Mouse (Mus musculus): ENCODE measurements around the gene Poc1b. TPM values are rescaled to one million over a fixed set of nuclear protein-coding genes. Genes with fewer than 3 reads are reported as not detected.

The Poc1b gene
- polyA plus RNA-seq, 1 experiment from 2014 or later: 35.0 TPM

DNA sequence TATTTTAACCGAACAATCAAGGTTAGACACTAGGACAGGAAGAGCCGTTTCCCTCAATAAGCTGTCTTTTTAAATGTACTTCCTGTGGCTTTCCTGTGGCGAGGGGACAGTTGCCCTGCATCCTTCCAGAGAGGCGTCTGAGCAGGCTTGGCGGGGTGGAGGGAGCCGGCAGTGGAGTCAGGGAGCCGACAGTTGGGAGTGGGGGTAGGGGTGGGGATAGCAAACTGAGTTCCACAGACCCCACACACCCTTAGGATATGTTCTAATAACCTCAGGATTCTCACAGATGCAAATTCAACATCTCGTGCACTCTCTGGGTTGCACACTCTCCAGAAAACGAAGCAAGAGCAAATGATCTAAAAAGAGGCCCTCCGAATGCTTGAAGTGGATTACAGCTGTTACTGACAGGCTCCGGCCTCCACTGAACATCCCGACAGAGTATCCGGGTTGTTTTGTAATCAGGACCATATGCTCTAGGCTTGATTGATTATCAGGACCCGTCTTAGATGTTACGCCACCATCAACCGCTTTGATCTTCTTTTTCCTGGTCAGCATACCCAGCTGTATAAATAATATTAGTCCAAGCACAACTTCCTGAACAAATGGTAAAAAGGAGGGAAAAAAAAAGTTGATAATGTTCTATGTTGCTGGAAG is 122.3 kb downstream of the Poc1b start:
- H3K27me3 ChIP-seq (ENCODE audit: poor library complexity, severe bottlenecking): peaks cover 7% of the 10 kb centered on the region; the same call in 1 of the 2 replicates
- H3K4me3 ChIP-seq: peak overlapping the region; percentile 14; the same call in 1 of the 2 replicates
- H3K9me3 ChIP-seq: no peaks in the 10 kb centered on the region
- WGBS: 20% methylated on average over 16 of the region's 16 CpGs
- H3K4me1 ChIP-seq: peaks cover 39% of the 10 kb centered on the region
- DNase-seq (ENCODE audit: extremely low spot score, low spot score): peak; percentile 34
- H3K27ac ChIP-seq: peak overlapping the region; percentile 68
- no peaks in the 10 kb centered on the region for H3K36me3 ChIP-seq (replicated peaks)

DNA sequence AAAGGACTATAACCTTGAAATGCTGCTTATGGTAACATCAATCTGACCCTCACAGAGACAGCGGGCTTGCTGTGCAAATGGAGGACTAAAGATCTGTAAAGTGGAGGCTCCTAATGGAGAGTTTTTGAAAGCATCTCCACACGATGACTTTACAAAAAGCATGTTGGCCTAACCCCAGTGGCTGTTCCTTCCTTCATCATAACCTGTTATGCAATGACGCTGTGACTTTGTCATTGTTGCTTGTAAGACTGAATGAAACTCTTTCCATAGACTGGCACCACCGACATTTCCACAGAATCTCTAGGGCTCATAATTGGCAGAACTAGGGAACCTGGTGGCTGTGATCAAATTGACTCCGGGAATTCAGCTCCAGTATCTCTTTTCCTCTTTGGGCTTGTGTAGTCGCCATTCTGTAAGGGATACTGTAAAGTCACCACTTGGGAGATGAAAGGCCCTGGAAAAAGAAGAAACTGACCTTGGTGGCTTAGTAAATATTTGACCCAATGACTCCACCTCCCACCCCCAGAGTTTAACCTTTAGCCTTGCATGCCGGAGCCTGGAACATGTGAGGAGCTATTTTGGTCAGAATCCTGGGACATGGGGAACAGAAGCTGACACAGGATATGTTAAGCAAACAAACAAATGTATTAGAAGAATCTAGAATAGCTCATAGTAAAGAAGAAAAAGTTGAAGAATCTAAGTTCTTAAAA is 125.8 kb downstream of the Poc1b start:
- H3K9me3 ChIP-seq: no peaks in the 10 kb centered on the region
- H3K4me3 ChIP-seq: no peak overlapping the region
- no peak overlapping the region for H3K27ac ChIP-seq
- H3K36me3 ChIP-seq (replicated peaks): no peaks in the 10 kb centered on the region
- WGBS: 76% methylated on average over 7 of the region's 7 CpGs
- peaks cover 29% of the 10 kb centered on the region for H3K4me1 ChIP-seq
- H3K27me3 ChIP-seq (ENCODE audit: poor library complexity, severe bottlenecking): peaks cover 7% of the 10 kb centered on the region; the same call in 1 of the 2 replicates
- DNase-seq (ENCODE audit: extremely low spot score, low spot score): no peak

DNA sequence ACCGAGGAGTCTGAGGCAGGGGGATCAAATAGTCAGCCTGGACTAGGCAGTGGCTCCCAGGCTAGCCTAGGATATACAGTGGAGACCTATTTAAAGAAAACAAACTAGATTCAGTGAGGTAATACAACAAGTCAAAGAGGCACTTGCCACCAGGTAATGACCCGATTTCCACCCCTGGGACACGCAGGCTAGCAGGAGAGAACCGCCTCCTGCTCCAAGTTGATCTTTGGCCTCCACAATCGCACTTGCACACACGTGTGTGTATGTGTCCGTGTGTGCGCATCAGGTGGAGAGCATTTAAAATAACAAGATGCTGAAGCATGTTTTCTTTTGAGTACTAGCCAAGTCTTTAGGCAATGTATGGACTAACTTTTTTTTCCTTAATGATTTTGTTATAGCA is 127.5 kb downstream of the Poc1b start:
- no peaks in the 10 kb centered on the region for H3K9me3 ChIP-seq
- no peak for DNase-seq (ENCODE audit: extremely low spot score, low spot score)
- no peak overlapping the region for H3K27ac ChIP-seq
- 0 out of 2 replicates have a peak, but pooled peaks cover 4% of the 10 kb centered on the region for H3K27me3 ChIP-seq (ENCODE audit: poor library complexity, severe bottlenecking)
- peaks cover 12% of the 10 kb centered on the region for H3K4me1 ChIP-seq
- no peaks in the 10 kb centered on the region for H3K36me3 ChIP-seq (replicated peaks)
- H3K4me3 ChIP-seq: no peak overlapping the region
- WGBS: 93% methylated on average over 8 of the region's 8 CpGs

DNA sequence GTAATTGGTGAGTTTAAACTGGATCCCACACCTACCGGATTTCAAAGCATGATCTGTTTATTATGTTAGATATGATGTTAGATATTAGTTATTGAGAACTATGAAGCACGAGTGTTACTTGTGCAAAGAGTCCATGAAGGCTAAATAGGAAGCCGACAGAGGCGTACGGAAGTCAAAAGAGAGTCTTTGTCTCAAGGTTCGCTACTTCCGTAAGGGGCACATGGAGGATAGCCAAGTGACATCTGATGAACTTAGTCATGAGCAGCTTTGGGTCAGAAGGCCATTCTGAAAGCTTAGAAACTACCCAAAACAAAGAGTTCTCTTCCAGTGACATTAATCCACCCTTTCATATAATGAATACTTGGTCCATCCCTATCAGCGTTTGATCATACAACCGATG is 128.2 kb downstream of the Poc1b start:
- Histone ChIP-seq H3K9me3 (no peaks in the 10 kb centered on the region), H3K27me3 (ENCODE audit: poor library complexity, severe bottlenecking) (0 out of 2 replicates have a peak, but pooled peaks cover 4% of the 10 kb centered on the region), H3K36me3 (replicated peaks) (no peaks in the 10 kb centered on the region), H3K4me3 (no peak overlapping the region), H3K27ac (no peak overlapping the region), H3K4me1 (peaks cover 9% of the 10 kb centered on the region; the same call in 1 of the 2 replicates)
- WGBS: 95% methylated on average over 9 of the region's 9 CpGs
- DNase-seq (ENCODE audit: extremely low spot score, low spot score): no peak

DNA sequence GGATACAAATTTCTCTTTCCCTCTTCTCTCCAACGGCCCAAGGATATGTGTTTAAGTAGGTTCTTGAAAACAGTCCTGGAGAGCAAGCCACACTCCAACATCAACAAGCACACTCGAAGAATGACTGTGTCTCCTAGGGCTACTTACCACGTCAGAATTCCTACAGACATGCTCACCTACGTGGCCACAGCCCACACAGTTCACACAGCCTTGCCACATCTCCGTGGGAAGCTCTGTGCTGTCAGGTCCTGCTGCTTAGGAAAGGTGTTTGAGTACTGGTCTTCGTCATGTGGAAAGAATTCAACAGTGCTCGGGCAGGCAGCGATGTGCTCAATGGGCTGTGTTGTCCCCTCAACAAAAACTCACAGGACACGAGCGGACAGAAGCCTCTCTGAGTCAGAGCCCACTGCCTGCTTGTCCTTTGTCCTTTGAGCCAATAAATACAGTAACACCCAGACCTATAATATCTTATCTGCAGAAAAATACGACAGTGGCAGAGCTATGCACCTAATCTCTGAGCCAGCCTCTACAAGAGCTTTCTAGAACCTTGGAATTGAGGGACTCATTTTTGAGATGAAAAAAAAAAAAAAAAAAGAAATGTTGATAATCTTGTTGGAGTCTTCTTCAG is 130.5 kb downstream of the Poc1b start:
- Histone ChIP-seq H3K36me3 (replicated peaks) (no peaks in the 10 kb centered on the region), H3K4me3 (no peak overlapping the region), H3K4me1 (peaks cover 19% of the 10 kb centered on the region), H3K27me3 (ENCODE audit: poor library complexity, severe bottlenecking) (no peaks in the 10 kb centered on the region), H3K27ac (no peak overlapping the region), H3K9me3 (no peaks in the 10 kb centered on the region)
- no peak for DNase-seq (ENCODE audit: extremely low spot score, low spot score)
- 88% methylated on average over 11 of the region's 11 CpGs for WGBS

DNA sequence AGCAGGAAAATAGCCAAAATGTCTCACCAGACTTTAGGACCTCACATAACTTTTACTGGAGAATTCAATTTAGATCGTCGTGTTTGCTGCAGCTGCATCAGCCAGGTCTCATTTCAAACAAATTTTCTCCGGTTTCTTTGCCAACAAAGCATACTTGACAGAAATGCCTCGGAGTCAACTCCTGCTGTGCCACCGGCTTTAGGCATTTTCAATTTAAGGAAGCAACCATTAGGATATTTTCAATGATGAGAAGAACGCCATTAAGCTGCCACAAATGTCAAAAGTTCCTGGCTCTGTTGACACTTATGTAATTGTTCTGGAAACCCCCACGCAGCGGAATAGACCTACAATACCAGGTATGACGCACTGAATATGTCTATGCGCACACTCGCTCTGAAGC is 131.7 kb downstream of the Poc1b start:
- Histone ChIP-seq H3K4me3 (no peak overlapping the region), H3K27me3 (ENCODE audit: poor library complexity, severe bottlenecking) (no peaks in the 10 kb centered on the region), H3K36me3 (replicated peaks) (no peaks in the 10 kb centered on the region), H3K27ac (no peak overlapping the region), H3K4me1 (peaks cover 22% of the 10 kb centered on the region), H3K9me3 (no peaks in the 10 kb centered on the region)
- 84% methylated on average over 11 of the region's 11 CpGs for WGBS
- DNase-seq (ENCODE audit: extremely low spot score, low spot score): no peak

DNA sequence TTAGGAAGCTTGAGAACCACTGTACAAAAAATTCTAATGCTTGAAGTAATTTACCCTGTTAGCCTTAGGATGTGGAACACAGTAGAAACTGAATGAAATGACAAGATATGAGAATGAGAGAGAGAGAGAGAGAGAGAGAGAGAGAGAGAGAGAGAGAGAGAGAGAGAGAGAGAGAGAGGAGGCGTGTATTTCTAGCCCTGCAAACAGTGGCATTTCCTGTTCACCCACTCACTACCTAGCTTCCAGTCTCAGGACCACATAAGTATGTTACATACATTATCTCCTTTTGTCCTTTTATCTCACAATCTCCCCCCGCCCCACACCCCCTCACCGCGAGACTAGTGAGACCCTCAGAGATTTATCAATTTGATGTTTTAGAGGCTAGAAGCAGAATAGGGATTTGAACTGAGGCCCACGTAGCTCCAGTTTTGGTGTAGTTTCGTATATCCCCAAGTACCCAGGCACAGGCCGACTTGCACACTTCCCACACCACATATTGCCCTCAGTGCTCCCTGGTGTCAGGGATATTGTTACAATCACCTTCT is 134.5 kb downstream of the Poc1b start:
- no peaks in the 10 kb centered on the region for H3K9me3 ChIP-seq
- no peak for DNase-seq (ENCODE audit: extremely low spot score, low spot score)
- WGBS: 88% methylated on average over 7 of the region's 7 CpGs
- no peaks in the 10 kb centered on the region for H3K36me3 ChIP-seq (replicated peaks)
- H3K4me1 ChIP-seq: peaks cover 32% of the 10 kb centered on the region
- no peak overlapping the region for H3K4me3 ChIP-seq
- no peak overlapping the region for H3K27ac ChIP-seq
- no peaks in the 10 kb centered on the region for H3K27me3 ChIP-seq (ENCODE audit: poor library complexity, severe bottlenecking)

DNA sequence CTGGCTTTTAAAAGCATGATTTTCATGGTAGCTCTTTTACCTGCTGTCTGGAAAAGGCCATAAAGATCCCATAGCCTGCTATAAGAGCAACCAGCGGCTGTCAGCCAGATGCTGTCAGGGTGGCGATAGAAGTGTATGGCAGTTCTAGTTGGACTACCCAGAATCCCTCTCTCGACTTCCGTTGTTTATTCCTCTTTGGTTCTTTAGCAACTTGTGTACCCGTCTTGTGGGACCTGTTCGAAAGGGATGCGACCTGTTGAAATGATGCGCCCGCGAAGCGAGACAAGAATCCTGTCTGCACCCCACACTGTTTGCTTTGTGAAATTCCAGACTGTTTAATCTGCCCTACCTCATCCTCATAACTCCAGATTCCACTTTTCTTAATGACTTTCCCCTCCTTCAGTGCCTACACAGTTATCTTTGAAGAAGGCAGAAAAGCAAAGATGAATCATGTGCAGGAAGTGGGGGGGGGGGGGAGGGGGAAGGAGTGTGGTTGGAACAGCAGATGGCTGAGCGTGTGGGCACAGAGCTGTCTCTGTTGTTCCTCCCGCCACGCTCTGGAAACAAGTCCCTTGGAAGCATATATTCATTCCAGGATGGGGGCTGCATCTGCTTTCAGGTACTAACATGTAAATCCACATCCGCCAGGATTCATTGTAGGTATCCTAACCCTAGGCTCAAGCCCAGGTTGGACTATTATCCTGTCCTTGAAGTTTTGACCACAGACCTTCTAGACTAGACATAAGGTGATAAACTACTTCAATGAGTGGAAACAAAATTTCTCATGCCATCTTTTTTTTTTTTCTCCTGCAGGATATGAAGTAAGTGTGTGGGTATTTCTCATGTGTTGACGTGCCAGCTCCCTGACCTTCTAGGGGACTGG is 135.2 kb downstream of the Poc1b start:
- Histone ChIP-seq H3K36me3 (replicated peaks) (no peaks in the 10 kb centered on the region), H3K9me3 (no peaks in the 10 kb centered on the region), H3K4me3 (no peak overlapping the region), H3K27me3 (ENCODE audit: poor library complexity, severe bottlenecking) (no peaks in the 10 kb centered on the region), H3K27ac (0 out of 2 replicates have a peak overlapping the region, but pooled peaks have one; percentile 1), H3K4me1 (peaks cover 36% of the 10 kb centered on the region)
- 88% methylated on average over 16 of the region's 16 CpGs for WGBS
- DNase-seq (ENCODE audit: extremely low spot score, low spot score): no peak

DNA sequence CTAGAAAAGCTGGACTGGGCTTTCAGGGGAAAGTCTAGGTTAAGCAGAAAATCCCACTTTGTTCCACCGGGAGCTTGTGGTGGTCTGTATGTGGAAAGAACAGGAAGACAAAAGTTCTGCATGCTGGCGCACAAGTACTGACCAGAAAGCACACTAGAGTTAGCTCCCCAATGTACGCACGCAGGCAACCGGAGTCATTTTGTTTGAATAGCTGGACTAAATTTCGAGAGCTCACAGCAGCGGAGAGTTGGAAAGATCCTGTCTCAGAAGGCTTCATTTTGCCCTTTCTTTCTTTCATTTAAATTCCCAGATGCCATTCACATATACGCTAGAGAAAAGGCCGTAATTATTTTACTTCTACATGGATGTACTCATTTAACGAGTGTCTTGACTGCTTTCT is 135.9 kb downstream of the Poc1b start:
- no peaks in the 10 kb centered on the region for H3K27me3 ChIP-seq (ENCODE audit: poor library complexity, severe bottlenecking)
- no peak for DNase-seq (ENCODE audit: extremely low spot score, low spot score)
- H3K9me3 ChIP-seq: no peaks in the 10 kb centered on the region
- no peaks in the 10 kb centered on the region for H3K36me3 ChIP-seq (replicated peaks)
- WGBS: 62% methylated on average over 10 of the region's 10 CpGs
- no peak overlapping the region for H3K4me3 ChIP-seq
- H3K27ac ChIP-seq: no peak overlapping the region
- peaks cover 36% of the 10 kb centered on the region for H3K4me1 ChIP-seq

DNA sequence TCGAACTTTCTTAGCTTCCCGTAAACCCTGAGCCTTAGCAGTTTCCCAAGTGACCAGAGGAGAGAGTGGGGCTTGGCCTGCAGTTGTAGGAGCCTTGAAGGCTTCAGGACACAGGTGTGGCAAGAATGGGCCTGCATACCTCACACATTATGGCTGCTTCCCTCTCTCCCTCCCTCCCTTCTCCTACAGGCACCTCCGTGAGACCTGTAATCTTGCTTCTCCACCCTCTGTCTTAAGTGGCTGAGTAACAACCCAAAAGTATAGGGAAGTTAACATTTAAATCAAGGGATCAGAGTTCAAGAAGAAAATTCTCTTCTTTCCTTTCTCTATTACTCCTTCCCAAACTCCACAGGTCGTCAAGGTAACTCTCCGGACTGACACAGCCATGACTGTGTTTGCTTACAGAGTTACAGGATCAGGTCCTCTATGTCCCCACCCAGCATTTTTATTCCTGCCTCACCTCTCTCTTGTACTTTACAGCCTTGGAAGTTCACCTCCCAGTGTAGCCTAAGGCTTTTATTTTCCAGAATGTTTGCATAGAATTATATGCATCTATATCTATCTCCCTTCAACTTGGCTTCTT is 137.2 kb downstream of the Poc1b start:
- no peaks in the 10 kb centered on the region for H3K9me3 ChIP-seq
- DNase-seq (ENCODE audit: extremely low spot score, low spot score): no peak
- H3K27me3 ChIP-seq (ENCODE audit: poor library complexity, severe bottlenecking): no peaks in the 10 kb centered on the region
- no peaks in the 10 kb centered on the region for H3K36me3 ChIP-seq (replicated peaks)
- H3K4me3 ChIP-seq: no peak overlapping the region
- no peak overlapping the region for H3K27ac ChIP-seq
- H3K4me1 ChIP-seq: peaks cover 36% of the 10 kb centered on the region
- WGBS: 79% methylated on average over 5 of the region's 5 CpGs

DNA sequence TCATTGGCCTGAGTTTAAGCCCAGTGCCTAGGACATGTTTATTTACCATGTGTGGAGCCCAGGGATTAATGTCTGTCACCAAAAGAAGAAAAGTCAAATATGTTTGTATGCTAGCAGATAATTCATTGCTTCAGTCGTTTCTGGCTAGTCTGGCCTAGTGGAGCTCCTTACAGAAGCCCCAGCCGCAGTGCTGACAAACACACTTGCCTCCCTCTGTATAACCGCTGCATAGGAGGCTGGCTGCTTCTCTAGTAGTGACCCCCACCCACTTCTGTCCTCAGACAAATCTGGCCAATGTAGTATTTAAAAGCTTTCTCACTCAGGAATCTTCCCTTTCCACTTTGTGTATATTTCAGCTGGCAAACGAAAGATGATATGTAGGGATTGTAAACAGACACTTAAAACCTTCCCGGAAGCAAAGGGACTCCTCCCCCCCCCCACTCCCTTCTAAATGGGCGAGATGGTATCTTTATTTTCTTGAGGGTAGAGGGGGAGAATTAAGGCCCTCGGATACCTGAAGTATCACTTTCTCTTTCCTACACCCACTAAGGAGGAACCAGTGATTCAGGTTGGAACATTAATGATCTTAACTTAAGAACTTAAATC is 137.9 kb downstream of the Poc1b start:
- no peaks in the 10 kb centered on the region for H3K9me3 ChIP-seq
- H3K27me3 ChIP-seq (ENCODE audit: poor library complexity, severe bottlenecking): no peaks in the 10 kb centered on the region
- H3K36me3 ChIP-seq (replicated peaks): no peaks in the 10 kb centered on the region
- H3K27ac ChIP-seq: 0 out of 2 replicates have a peak overlapping the region, but pooled peaks have one; percentile 15
- peaks cover 36% of the 10 kb centered on the region for H3K4me1 ChIP-seq
- DNase-seq (ENCODE audit: extremely low spot score, low spot score): no peak
- no peak overlapping the region for H3K4me3 ChIP-seq
- WGBS: 64% methylated on average over 7 of the region's 7 CpGs
